Mouse (Mus musculus): ENCODE measurements around the gene Hoxa2. TPM values are rescaled to one million over a fixed set of nuclear protein-coding genes. Genes with fewer than 3 reads are reported as not detected.
A peak's percentile ranks its signal among the peaks of the same experiment; 100 is the strongest.

The Hoxa2 gene
- 2.9 TPM in 1 of 2 replicates, not detected in the other for polyA plus RNA-seq (2012; ENCODE audit: insufficient read depth, insufficient read length, missing spikeins)

GRCm38 (mm10) chr6:52164626-52165440 lies at the start of gene Hoxa2:
Hoxa2 (minus strand) TSS chr6:52164831.
- Histone ChIP-seq H3K27ac (replicated peaks; ENCODE audit: low read depth, low read length) (peak within 1 kb of the TSS; percentile 89), H3K4me1 (ENCODE audit: control insufficient read depth, insufficient read depth, insufficient read length, low read length) (peaks cover 11% of the 10 kb centered on the region), H3K4me3 (ENCODE audit: insufficient read depth, low read depth, low read length) (peak within 1 kb of the TSS; percentile 92)

- peaks cover 4% of the 10 kb centered on the region; the same call in 1 of the 2 replicates for H3K4me1 ChIP-seq (ENCODE audit: control insufficient read depth, insufficient read depth, insufficient read length, low read length)
- H3K4me3 ChIP-seq (ENCODE audit: insufficient read depth, low read depth, low read length): no peak overlapping the region
- H3K27ac ChIP-seq (replicated peaks; ENCODE audit: low read depth, low read length): no peak overlapping the region
These were observed 49.6 kb upstream of the Hoxa2 start for GRCm38 (mm10) chr6:52214271-52214670.

GRCm38 (mm10) chr6:52213119-52213986 lies 48.7 kb upstream of the Hoxa2 start, which contains the start of the genes Hoxa3 and Gm28308:
Hoxa3 (minus strand) TSS chr6:52213336.
Gm28308 (minus strand) TSS chr6:52213339.
- peak within 1 kb of the TSS; percentile 76 for H3K4me3 ChIP-seq (ENCODE audit: insufficient read depth, low read depth, low read length)
- peak within 1 kb of the TSS; percentile 85 for H3K27ac ChIP-seq (replicated peaks; ENCODE audit: low read depth, low read length)

GRCm38 (mm10) chr6:52212556-52213118 lies 48.0 kb upstream of the Hoxa2 start:
- Histone ChIP-seq H3K27ac (replicated peaks; ENCODE audit: low read depth, low read length) (peak overlapping the region; percentile 85), H3K4me3 (ENCODE audit: insufficient read depth, low read depth, low read length) (peak overlapping the region; percentile 76), H3K4me1 (ENCODE audit: control insufficient read depth, insufficient read depth, insufficient read length, low read length) (peaks cover 7% of the 10 kb centered on the region; the same call in 1 of the 2 replicates)

More at GRCm38 (mm10) chr6:52213119-52213986, 48.7 kb upstream of the Hoxa2 start, which contains the start of the genes Hoxa3 and Gm28308:
- H3K4me1 ChIP-seq (ENCODE audit: control insufficient read depth, insufficient read depth, insufficient read length, low read length): peaks cover 7% of the 10 kb centered on the region; the same call in 1 of the 2 replicates

- peaks cover 7% of the 10 kb centered on the region; the same call in 1 of the 2 replicates for H3K4me1 ChIP-seq (ENCODE audit: control insufficient read depth, insufficient read depth, insufficient read length, low read length)
- 0 out of 2 replicates have a peak overlapping the region, but pooled peaks have one; percentile 85 for H3K27ac ChIP-seq (replicated peaks; ENCODE audit: low read depth, low read length)
- peak overlapping the region; percentile 76 for H3K4me3 ChIP-seq (ENCODE audit: insufficient read depth, low read depth, low read length)
These were observed 47.3 kb upstream of the Hoxa2 start for GRCm38 (mm10) chr6:52211961-52212360.

- Histone ChIP-seq H3K4me1 (ENCODE audit: control insufficient read depth, insufficient read depth, insufficient read length, low read length) (peaks cover 7% of the 10 kb centered on the region; the same call in 1 of the 2 replicates), H3K4me3 (ENCODE audit: insufficient read depth, low read depth, low read length) (peak overlapping the region; percentile 76), H3K27ac (replicated peaks; ENCODE audit: low read depth, low read length) (no peak overlapping the region)
These were observed 46.7 kb upstream of the Hoxa2 start for GRCm38 (mm10) chr6:52211170-52211935.

- 0 out of 2 replicates have a peak, but pooled peaks cover 3% of the 10 kb centered on the region for H3K4me1 ChIP-seq (ENCODE audit: control insufficient read depth, insufficient read depth, insufficient read length, low read length)
- H3K27ac ChIP-seq (replicated peaks; ENCODE audit: low read depth, low read length): peak overlapping the region; percentile 24; the same call in 1 of the 2 replicates
- H3K4me3 ChIP-seq (ENCODE audit: insufficient read depth, low read depth, low read length): peak overlapping the region; percentile 54; the same call in 1 of the 2 replicates
These were observed 45.0 kb upstream of the Hoxa2 start for GRCm38 (mm10) chr6:52209685-52210046.

GRCm38 (mm10) chr6:52208868-52209684 lies 44.4 kb upstream of the Hoxa2 start:
- Histone ChIP-seq H3K4me1 (ENCODE audit: control insufficient read depth, insufficient read depth, insufficient read length, low read length) (0 out of 2 replicates have a peak, but pooled peaks cover 3% of the 10 kb centered on the region), H3K4me3 (ENCODE audit: insufficient read depth, low read depth, low read length) (peak overlapping the region; percentile 54), H3K27ac (replicated peaks; ENCODE audit: low read depth, low read length) (peak overlapping the region; percentile 24; the same call in 1 of the 2 replicates)

- Histone ChIP-seq H3K27ac (replicated peaks; ENCODE audit: low read depth, low read length) (peak within 1 kb of the TSS; percentile 43; the same call in 1 of the 2 replicates), H3K4me1 (ENCODE audit: control insufficient read depth, insufficient read depth, insufficient read length, low read length) (0 out of 2 replicates have a peak, but pooled peaks cover 3% of the 10 kb centered on the region), H3K4me3 (ENCODE audit: insufficient read depth, low read depth, low read length) (peak within 1 kb of the TSS; percentile 73)
These were observed 43.6 kb upstream of the Hoxa2 start, which contains the start of gene Hoxa6 for GRCm38 (mm10) chr6:52208072-52208867. Hoxa6 (minus strand) TSS chr6:52208722.

GRCm38 (mm10) chr6:52207684-52207976 lies 43.0 kb upstream of the Hoxa2 start:
- Histone ChIP-seq H3K27ac (replicated peaks; ENCODE audit: low read depth, low read length) (no peak overlapping the region), H3K4me1 (ENCODE audit: control insufficient read depth, insufficient read depth, insufficient read length, low read length) (0 out of 2 replicates have a peak, but pooled peaks cover 3% of the 10 kb centered on the region), H3K4me3 (ENCODE audit: insufficient read depth, low read depth, low read length) (no peak overlapping the region)

GRCm38 (mm10) chr6:52206882-52207683 lies 42.5 kb upstream of the Hoxa2 start:
- Histone ChIP-seq H3K27ac (replicated peaks; ENCODE audit: low read depth, low read length) (no peak overlapping the region), H3K4me1 (ENCODE audit: control insufficient read depth, insufficient read depth, insufficient read length, low read length) (0 out of 2 replicates have a peak, but pooled peaks cover 3% of the 10 kb centered on the region), H3K4me3 (ENCODE audit: insufficient read depth, low read depth, low read length) (no peak overlapping the region)
